Mouse (Mus musculus) gastrocnemius, postnatal 4 days (tissue): ENCODE results near the gene Fam193b. TPM values are rescaled to one million over a fixed set of nuclear protein-coding genes. Genes with fewer than 3 reads are reported as not detected.
A peak's percentile ranks its signal among the peaks of the same experiment; 100 is the strongest.

ENCODE experiments used
- DNase-seq, 2 experiments: peaks; one replicate each; pipeline ENCODE4 v3.0.0; 2021 to 2022; ENCODE audit warnings: low spot score in 2 of 2, mixed read lengths in 2 of 2
- total RNA-seq, 2 experiments: library from RNA; stranded (reverse); gene quantifications; 2 replicates each; pipeline ENCODE4 v1.2.3; 2021

Gene Fam193b
- total RNA-seq, 2 experiments from 2014 or later, result 36.5 to 38.3 TPM

DNA sequence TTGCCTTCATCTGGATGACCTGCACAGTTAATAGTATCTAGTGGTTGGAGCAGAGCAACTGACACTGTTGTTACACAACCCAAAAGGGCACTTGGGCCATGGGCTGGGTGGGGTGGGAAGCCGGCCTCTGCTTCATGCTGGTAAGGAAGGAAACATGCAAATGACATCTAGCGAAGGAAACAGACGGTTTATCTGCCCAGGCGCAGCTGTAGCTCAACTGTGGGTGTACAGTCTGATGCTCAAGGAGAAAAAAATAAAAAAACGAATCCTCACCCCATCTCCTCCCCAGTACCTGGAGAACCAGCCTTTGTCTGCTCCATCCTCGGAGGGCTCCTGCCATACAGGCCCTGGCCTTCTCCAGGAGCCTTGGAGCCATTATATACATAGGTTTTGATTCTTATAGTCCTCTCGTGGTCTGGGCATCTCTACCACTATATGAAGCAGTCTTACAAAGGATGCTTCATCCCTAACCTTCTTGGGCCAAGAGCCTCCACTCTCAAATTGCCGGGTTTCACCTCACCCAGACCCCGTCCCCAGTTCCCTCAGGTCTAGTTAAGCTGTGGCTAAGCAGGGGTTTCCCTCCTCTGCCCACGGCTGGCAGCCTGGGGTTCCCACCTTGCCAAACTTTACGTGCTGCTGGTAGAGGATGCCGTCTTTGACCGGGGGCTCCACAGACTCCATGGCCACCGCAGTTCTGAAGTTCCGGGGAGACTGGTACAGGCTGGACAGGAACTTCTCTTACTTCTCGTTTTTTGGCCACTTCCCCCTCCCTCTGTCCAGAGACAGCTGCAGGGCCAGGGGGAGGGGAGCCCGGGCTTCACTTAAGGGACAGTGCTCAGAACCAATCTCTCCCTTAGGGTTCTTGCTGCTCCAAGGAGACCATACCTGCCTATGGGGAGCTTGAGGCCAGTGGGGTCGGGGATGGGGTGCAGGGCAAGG is 42.8 kb downstream of the Fam193b start:
- DNase-seq, result no peak

DNA sequence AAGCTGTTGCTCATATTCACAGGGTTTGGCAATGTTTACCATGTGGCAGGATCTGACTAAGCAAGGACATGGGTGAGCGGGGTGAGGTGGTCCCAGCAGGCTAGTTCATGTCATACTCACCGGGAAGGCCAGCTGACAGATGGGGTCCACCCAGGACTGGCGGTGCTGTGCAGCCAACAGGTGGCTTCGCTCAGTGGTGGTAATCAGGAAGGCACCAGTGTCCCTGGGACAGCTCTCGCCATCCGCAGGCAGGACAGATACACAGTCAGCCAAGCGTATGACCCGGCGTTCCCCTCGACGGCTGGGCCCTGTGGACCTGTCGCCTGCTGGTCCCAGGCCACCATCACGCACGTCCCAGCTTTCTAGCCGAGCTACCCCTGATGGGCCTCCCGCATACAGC is 43.7 kb downstream of the Fam193b start:
- no peak for DNase-seq

DNA sequence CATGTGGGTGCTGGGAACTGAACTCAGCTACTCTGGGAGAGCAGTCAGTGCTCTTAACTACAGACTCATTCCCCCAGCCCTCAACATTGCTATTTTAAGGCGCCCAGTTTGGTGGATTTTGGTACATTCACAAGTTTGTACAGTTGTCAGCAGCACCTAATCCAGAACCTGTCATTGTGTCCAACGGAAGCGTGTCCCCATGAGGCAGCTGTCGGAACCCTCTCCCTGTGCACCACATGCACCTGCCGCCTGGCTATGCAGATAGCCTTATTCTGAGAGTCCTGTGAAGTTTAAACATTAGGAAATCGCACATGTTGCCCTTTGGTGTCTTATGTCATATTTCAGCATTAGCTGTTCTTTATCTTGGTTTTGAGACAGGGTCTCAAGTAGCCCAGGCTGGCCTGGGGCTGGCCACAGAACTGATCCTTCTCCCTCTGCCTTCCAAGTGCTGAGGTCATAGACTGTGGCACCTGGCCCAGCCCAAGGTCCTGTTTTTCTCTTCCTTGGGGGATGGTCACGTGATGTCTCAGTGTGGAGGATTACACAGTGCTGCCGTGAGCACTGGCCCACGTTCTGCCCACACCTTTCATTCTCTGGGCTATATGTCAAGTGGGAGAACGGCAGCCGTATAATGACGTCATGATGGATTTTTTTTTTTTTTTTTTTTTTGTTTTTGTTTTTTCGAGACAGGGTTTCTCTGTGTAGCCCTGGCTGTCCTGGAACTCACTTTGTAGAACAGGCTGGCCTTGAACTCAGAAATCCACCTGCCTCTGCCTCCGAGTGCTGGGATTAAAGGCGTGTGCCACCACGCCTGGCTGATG is 45.0 kb downstream of the Fam193b start:
- no peak for DNase-seq

- no peak for DNase-seq
These were observed 46.8 kb downstream of the Fam193b start for GRCm38 (mm10) chr13:55523951-55524600.

GRCm38 (mm10) chr13:55523278-55523677 is 47.6 kb downstream of the Fam193b start:
- peak in 1 of 2 experiments; percentile 24 for DNase-seq

- DNase-seq, result peak in 1 of 2 experiments; percentile 43
These were observed 48.2 kb downstream of the Fam193b start for GRCm38 (mm10) chr13:55522730-55523129.

GRCm38 (mm10) chr13:55519606-55520005 is 51.3 kb downstream of the Fam193b start:
- DNase-seq, result no peak

DNA sequence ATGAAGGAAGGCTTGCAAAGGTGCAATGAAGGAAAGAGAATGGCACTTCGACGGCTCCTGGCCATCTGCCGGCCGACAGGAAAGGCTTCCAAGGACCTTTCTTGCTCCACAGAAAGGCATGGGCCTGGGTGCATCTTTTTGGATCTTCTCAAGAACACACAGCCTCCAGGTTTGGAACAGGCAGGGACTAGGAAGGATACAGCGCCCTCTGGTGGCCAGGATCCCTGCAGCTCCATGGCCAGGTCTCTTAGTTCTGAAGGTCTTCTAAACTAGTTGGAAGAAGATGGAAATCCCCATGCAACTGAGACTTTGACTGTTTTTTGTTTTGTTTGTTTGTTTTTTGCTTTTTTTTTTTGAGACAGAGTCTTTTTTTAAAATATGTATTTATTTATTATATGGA is 54.0 kb downstream of the Fam193b start:
- DNase-seq, result peak; percentile 75 to 89

DNA sequence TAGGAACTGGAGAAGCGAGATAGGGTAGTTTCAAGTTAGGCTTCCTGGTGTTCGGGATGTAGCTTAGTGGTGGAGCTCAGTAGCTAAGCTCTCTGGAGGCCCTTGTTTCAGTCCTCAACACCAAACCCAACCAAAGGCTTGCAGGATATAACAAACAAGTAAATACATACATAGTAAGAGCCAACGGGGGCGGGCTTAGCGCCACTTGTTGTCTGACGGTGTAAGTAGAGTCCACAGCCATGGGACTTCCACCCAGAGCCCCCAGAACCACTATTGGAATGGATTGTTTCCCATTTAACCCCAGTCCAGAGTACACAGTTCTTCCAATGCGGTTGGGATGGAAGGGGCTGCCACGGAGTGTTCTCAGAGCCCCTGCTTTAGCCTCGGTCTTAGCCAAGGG is 57.1 kb downstream of the Fam193b start:
- no peak for DNase-seq

DNA sequence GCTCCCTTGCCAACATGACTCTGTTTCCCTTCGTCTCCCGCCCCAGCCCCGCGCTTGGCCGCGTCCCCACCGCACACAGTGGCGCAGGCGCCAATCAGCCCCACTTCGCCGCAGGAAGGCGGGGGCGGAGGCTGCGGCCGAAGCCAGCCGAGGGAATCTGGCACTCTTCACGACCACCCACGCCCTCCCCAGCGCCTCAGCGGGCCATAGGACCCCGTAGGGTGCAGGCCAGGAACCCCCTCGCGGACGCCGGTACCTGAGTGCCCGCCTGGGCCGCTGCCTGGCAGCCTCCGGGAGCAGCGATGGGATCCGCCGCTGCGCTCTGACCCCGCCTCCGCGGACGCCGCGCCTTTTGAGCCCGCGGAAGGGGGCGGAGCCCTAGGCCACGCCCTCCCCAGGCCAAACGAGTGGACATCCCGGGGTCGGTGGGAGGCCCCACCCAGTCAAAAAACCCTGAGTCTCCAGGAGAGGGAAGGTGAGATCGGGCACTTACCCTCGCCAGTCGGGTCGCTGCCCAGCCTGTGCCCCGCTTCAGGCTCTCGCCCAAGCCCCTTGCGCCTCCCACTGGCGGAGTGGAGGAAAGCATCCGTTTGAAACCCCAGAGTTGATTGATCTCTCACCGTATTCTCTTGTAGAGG is 57.7 kb downstream of the Fam193b start, which contains the start of gene Pdlim7:
Gene Pdlim7, minus strand, starts transcription at position 566 of the 638 bp plus-strand sequence.
- peak; percentile 86 to 94 for DNase-seq

GRCm38 (mm10) chr13:55512379-55513031 is 58.4 kb downstream of the Fam193b start:
- DNase-seq, result peak; percentile 47 to 67

DNA sequence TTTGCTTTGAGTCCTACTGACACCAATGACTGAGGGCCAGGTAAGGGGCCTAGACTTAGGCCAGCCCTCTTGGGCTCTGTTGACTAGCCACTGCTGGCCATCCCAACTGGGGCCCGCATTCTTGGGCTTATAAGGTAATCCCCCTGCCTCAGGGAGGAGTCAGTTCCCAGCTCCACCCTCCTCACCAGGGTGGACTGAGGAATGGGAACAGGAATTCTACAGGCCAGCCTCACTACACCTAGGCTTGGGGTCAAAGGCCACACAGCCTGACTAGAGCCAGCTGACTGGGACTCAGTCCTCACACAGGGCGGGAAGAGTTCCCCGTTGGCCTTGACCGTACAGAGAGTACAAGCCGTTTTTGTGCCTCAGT is 59.4 kb downstream of the Fam193b start:
- DNase-seq, result no peak

DNA sequence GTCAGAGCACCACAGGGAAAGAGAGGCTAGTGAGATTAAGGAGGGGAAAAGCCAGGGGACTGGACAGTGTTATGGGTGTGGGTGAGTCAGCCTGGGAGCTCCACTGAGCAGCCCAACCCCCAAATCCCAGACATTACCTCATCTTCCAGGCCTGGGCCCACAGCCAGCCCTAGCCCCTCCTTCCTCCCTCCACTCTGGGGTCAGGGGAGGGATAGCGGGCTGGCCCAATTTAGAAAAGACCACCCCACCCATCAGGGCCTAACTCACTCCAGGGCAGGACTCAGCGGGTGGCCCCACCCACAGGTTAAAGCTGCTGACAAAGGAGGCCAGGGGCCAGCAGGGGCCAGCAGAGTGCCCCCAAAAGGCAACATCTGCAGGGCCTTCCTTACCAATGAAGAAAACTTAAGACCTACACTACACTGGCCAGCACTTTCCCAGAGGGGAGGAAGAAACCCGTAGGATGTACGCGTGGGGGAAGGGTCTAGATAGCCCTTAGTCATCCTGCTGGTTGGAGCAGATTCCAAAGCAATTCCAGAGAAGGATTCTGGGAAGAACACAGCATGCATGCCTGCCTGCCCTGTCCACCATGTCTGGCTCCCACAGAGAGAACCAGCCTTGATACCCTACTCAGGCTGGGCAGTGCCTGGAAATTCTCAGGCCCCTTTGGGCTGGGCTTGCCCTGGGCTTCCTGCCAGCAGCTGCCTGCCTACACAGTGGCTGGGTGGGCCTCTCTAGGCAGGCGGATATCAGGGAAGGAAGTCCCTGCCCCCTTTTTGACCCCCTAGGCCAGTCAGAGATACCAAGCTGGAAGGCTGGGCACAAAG is 60.0 kb downstream of the Fam193b start:
- DNase-seq, result peak; percentile 82 to 87

DNA sequence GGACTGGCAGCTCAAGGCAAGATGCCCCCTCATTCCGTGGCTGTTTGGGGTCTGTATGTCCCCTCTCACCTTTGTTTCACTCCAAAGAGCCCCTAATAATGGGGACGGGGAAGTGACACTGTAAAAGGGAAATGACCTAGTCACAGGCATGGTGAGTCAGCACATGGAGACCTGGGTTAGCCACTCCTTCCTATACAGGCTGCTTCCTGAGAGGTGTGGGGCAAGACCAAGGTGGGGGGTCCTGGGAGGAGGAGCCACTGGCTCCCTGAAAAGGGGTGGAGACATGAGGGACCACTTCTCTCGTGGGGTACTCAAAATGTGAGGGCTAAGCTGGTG is 60.6 kb downstream of the Fam193b start:
- DNase-seq, result no peak

- no peak for DNase-seq
These were observed 62.4 kb downstream of the Fam193b start for GRCm38 (mm10) chr13:55508531-55508930.

DNA sequence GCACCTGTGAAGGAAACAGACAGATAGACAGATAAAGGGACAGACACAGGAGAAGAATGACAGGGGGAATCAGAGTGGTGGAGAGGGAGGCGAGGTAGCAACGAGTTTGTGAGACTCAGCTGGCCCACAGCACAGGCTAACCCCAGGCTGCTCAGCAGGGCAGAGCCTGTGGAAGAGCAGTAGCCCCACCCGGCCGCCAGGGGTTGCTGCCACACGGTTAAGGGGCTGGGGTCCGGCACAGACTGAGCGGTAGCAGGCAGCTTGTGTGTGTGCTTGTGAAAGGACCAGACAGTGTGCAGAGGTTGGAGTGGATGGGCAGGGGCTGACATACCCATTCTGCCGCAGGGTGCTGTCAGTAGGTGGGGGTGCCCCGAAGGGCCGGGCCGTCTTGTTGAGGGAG is 63.0 kb downstream of the Fam193b start:
- DNase-seq, result no peak

GRCm38 (mm10) chr13:55506697-55507096 is 64.2 kb downstream of the Fam193b start:
- peak in 1 of 2 experiments; percentile 31 for DNase-seq

DNA sequence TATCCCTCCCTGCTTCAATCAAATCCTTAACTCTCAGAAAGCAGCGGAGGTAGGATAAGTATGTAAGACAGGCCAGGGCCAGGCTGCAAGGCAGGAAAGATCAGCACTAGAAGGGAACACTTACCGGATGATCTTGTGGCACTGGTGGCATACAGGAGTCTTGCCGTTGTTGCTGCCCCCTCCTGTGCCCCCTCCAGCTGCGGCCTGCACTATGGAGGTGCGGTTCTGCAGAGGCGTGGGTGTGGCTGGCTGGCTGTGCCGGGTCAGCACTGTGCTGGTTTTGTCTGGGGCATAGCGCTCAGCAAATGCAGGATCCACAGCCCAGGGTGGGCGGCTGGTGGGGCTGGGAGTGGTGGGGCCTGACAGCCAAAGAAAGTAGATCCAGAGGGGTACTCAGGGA is 65.1 kb downstream of the Fam193b start:
- DNase-seq, result no peak

DNA sequence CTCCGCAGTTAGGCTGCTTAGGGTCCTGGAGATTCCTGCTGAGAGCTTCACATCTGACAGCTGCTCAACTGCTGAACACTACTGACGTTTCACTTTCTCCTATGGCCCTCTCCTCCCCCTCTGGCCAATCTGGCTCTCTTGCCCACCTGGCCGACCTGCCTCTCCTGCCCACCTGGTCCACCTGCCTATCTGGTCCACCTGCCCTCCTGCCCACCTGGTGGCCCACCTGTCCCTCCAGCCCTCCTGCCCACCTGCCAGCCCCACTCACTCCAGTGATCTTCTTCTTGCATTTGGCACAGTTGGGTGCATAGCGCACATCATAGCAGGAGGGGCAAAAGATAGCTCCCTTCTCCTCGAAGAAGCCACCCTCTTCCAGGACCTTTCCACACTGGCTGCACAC is 66.5 kb downstream of the Fam193b start:
- no peak for DNase-seq

DNA sequence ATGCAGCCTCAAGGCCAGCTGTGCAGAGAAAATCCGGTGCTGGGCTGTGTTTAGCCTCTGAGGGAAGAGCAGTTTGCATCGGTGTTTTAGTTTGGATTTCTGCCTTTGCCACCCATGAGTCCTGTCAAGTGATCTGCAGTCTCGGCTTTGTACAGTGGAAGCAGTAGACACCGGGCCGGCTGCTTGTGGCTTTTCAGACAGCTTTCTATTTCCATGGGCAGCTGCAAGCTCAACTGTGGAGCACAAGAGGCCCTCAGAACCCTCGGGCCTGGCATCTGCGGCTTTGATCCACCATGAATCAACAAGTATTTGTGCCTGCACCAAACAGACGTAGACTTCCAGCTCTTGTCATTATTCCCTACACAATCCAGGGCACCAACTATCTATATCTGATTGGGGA is 68.5 kb downstream of the Fam193b start:
- DNase-seq, result no peak
